In the genomic region with DNA sequence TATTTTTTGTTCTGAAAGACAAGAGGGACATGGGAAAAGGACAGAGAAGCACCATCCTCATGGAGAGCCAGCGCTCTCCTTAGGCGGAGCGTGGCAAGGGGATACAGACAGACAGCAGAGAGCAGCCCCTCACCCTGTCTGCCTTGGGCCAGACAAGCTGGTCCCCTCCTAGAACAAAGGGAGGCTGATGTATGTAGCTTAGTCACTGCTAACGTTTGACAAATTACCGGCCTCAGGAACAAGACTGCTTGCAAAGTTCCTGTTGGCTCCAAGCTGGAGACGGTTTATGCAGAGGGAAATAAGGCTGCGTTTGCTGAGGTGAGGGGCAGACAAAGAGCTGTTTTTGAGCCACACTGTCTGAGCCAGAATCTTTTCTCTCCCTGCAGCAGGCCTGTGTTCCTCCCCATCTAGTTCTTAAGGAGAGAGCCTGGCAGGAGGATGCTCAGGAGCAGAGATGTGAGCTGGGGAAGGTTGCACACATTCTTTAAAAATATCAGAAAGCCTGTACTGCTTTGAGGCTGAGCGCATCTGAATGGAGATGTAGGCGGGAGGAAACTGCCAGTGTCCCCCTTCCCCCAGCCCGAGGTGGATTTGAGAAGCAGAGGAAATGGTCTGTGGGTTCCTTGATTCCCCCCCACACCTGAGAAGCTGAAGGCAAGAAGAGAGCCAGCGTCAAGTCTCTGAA, we compare ENCODE assay signal across 11 mouse cellular contexts. TPM values are rescaled to one million over a fixed set of nuclear protein-coding genes. Genes with fewer than 3 reads are reported as not detected.
DNase-seq lines count a peak whose midpoint lies in the region; ATAC-seq and TF ChIP-seq lines count a peak whose summit lies in the region.
"Had no signal": no experiment of that assay in that cellular context is flagged by ENCODE, and none has a peak within 500 bp of the region (broad histone marks: within the 10 kb centered on the region; RNA-seq: fewer than 3 reads in every experiment).

No protein-coding gene starts in this region.

- TF ChIP-seq CTCF in kidney, adult 2 months (conservative IDR thresholded peaks at IDR 0.05; ENCODE audit: insufficient read depth, insufficient read length, low read depth, low read length), result no peak

- H3K4me3 ChIP-seq in kidney, embryonic 15.5 days (replicated peaks), result no peak overlapping the region
- no peak overlapping the region for H3K4me3 ChIP-seq in kidney, adult 2 months (ENCODE audit: insufficient read depth, low read depth, low read length)
- H3K4me3 ChIP-seq in embryonic facial prominence, embryonic 13.5 days, result no peak overlapping the region
- H3K4me3 ChIP-seq in limb, embryonic 10.5 days, result no peak overlapping the region
- no peak overlapping the region for H3K4me3 ChIP-seq in stomach, embryonic 16.5 days (replicated peaks; ENCODE audit: low read length)

- 0 out of 2 replicates have a peak overlapping the region, but pooled peaks have one; percentile 41 for H3K27ac ChIP-seq in kidney, embryonic 15.5 days
- H3K27ac ChIP-seq in kidney, adult 2 months (ENCODE audit: insufficient read depth, low read depth, low read length), result no peak overlapping the region
- no peak overlapping the region for H3K27ac ChIP-seq in embryonic facial prominence, embryonic 13.5 days
- peak overlapping the region; percentile 11; the same call in 1 of the 2 replicates for H3K27ac ChIP-seq in limb, embryonic 10.5 days
- H3K27ac ChIP-seq in stomach, embryonic 16.5 days (ENCODE audit: low read length), result peak overlapping the region; percentile 18

- TF ChIP-seq POLR2A in kidney, adult 2 months (IDR thresholded peaks at IDR 0.05; ENCODE audit: low read depth, low read length), result no peak

- 0 out of 2 replicates have a peak, but pooled peaks cover 3% of the 10 kb centered on the region for H3K4me1 ChIP-seq in kidney, embryonic 15.5 days
- no peaks in the 10 kb centered on the region for H3K4me1 ChIP-seq in kidney, adult 2 months (ENCODE audit: control insufficient read depth, insufficient read depth, low read length)
- peaks cover 17% of the 10 kb centered on the region for H3K4me1 ChIP-seq in embryonic facial prominence, embryonic 13.5 days
- H3K4me1 ChIP-seq in limb, embryonic 10.5 days, result peaks cover 11% of the 10 kb centered on the region
- no peaks in the 10 kb centered on the region for H3K4me1 ChIP-seq in stomach, embryonic 16.5 days (ENCODE audit: control insufficient read depth, insufficient read depth, low read length)

- H3K27me3 ChIP-seq in kidney, embryonic 15.5 days, result no peaks in the 10 kb centered on the region
- no peaks in the 10 kb centered on the region for H3K27me3 ChIP-seq in kidney, adult 2 months (replicated peaks; ENCODE audit: control insufficient read depth, insufficient read depth, low read length)
- no peaks in the 10 kb centered on the region for H3K27me3 ChIP-seq in embryonic facial prominence, embryonic 13.5 days
- no peaks in the 10 kb centered on the region for H3K27me3 ChIP-seq in limb, embryonic 10.5 days (ENCODE audit: low read depth, poor library complexity, severe bottlenecking)
- H3K27me3 ChIP-seq in stomach, embryonic 16.5 days (ENCODE audit: control insufficient read depth, insufficient read depth, low read length), result no peaks in the 10 kb centered on the region

- no peaks in the 10 kb centered on the region for H3K9me3 ChIP-seq in kidney, embryonic 15.5 days (replicated peaks)
- no peaks in the 10 kb centered on the region for H3K9me3 ChIP-seq in embryonic facial prominence, embryonic 13.5 days
- no peaks in the 10 kb centered on the region for H3K9me3 ChIP-seq in limb, embryonic 10.5 days (replicated peaks)
- H3K9me3 ChIP-seq in stomach, embryonic 16.5 days (replicated peaks; ENCODE audit: control insufficient read depth, low read length), result no peaks in the 10 kb centered on the region

- no peaks in the 10 kb centered on the region for H3K36me3 ChIP-seq in kidney, embryonic 15.5 days
- H3K36me3 ChIP-seq in kidney, adult 2 months (ENCODE audit: control insufficient read depth, insufficient read depth, low read length), result no peaks in the 10 kb centered on the region
- no peaks in the 10 kb centered on the region for H3K36me3 ChIP-seq in embryonic facial prominence, embryonic 13.5 days
- no peaks in the 10 kb centered on the region for H3K36me3 ChIP-seq in limb, embryonic 10.5 days
- H3K36me3 ChIP-seq in stomach, embryonic 16.5 days (ENCODE audit: control insufficient read depth, insufficient read depth, low read length), result no peaks in the 10 kb centered on the region

- ATAC-seq in kidney, embryonic 15.5 days (replicated peaks; ENCODE audit: low FRiP score), result no peak
- ATAC-seq in embryonic facial prominence, embryonic 13.5 days (ENCODE audit: insufficient number of reproducible peaks, insufficient read depth, low FRiP score, low TSS enrichment, low read depth), result no peak
- ATAC-seq in stomach, embryonic 16.5 days (ENCODE audit: insufficient read depth, low FRiP score), result no peak

- no peak overlapping the region for H3K4me2 ChIP-seq in kidney, embryonic 15.5 days
- no peak overlapping the region for H3K4me2 ChIP-seq in embryonic facial prominence, embryonic 13.5 days
- H3K4me2 ChIP-seq in stomach, embryonic 16.5 days (ENCODE audit: low read depth, low read length), result no peak overlapping the region

- WGBS in kidney, embryonic 15.5 days, result 52% methylated on average over 11 of the region's 11 CpGs
- 59% methylated on average over 11 of the region's 11 CpGs for WGBS in kidney, adult 2 months
- 38% methylated on average over 11 of the region's 11 CpGs for WGBS in embryonic facial prominence, embryonic 13.5 days
- WGBS in limb, embryonic 10.5 days, result 53% methylated on average over 11 of the region's 11 CpGs
- WGBS in stomach, embryonic 16.5 days, result 42% methylated on average over 11 of the region's 11 CpGs

- H3K9ac ChIP-seq in kidney, embryonic 15.5 days, result no peak overlapping the region
- H3K9ac ChIP-seq in embryonic facial prominence, embryonic 13.5 days, result peak overlapping the region; percentile 36; the same call in 1 of the 2 replicates
- H3K9ac ChIP-seq in stomach, embryonic 16.5 days (ENCODE audit: low read length), result no peak overlapping the region; the same call in 1 of the 2 replicates

- DNase-seq in kidney, adult 2 months, result no peak
- no peak for DNase-seq in limb, embryonic 10.5 days (ENCODE audit: low spot score)
- no peak for DNase-seq in ovary, adult 18-20 months (ENCODE audit: low spot score)
- DNase-seq in gastrocnemius, postnatal 10 days, result no peak
- no peak for DNase-seq in heart, adult 8-10 months (ENCODE audit: low spot score)
- DNase-seq: adrenal gland, postnatal 10 days; kidney, postnatal 14 days; lung, postnatal 14 days had no signal

RNA-seq across cellular contexts. Expression of gene Calm1, which starts 28.9 kb away (rescaled TPM):
- polyA plus RNA-seq in kidney, embryonic 15.5 days (2015; fragmentation: Nextera tagmentation; extraction: Ambion mirVana), result 1,314 and 1,392 TPM in 2 replicates
- polyA plus RNA-seq in kidney, adult 2 months (2012; rRNA removed), result 133 and 185 TPM in 2 replicates
- 1,351 and 1,423 TPM in 2 replicates for polyA plus RNA-seq in embryonic facial prominence, embryonic 13.5 days (2015; fragmentation: Nextera tagmentation; extraction: Ambion mirVana)
- polyA plus RNA-seq in limb, embryonic 10.5 days (2016; fragmentation: Nextera tagmentation; extraction: Ambion mirVana), result 1,121 and 1,290 TPM in 2 replicates
- polyA plus RNA-seq in stomach, embryonic 16.5 days (2015; fragmentation: Nextera tagmentation; extraction: Ambion mirVana), result 1,641 and 1,693 TPM in 2 replicates
- total RNA-seq in gastrocnemius, postnatal 10 days (2021), result 100 to 1,000 TPM; 360 to 362 TPM
- 100 to 1,000 TPM; 183 to 222 (median 211) TPM for total RNA-seq in heart, adult 8-10 months (2022)

Comparison
In these comparisons a context has a peak if more than half of its experiments do, and no peak if none do; other contexts are left out.
1. H3K27ac ChIP-seq: peak in kidney, embryonic 15.5 days (single experiment), limb, embryonic 10.5 days (single experiment) and stomach, embryonic 16.5 days (single experiment); none in kidney, adult 2 months (single experiment) and embryonic facial prominence, embryonic 13.5 days (single experiment).